Mouse (Mus musculus): ENCODE measurements around the gene 1700020D05Rik. TPM values are rescaled to one million over a fixed set of nuclear protein-coding genes. Genes with fewer than 3 reads are reported as not detected.

1700020D05Rik gene
- polyA plus RNA-seq, 1 experiment: 0.19 TPM

DNA sequence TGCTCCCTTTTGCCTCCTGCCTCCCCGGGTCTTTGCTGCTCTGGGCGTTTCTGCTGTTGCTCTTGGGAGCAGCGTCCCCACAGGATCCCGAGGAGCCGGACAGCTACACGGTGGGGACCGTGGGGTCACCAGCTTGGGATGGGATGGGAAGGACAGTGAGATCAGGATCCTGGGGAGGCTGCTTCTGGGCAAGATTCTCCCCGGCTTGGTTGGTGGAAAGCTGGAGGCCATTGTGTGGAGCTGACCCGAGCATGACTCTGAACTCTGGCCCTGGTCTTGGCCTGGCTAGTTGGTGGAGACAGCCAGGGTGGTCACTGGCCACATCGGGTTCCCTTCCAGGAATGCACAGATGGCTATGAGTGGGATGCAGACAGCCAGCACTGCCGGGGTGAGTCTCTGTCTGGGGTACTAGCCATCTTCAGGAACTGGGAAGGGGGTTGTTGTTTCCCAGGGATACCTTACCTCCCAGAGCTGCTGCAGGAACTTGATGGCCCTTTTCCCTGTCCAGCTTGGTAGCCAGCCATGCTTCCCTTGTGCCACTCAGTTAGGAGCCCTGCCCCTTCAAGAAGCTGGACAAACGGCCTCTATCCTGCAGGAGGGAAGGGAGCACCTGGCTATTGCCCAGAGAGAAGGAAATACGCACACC lies 28.4 kb downstream of the 1700020D05Rik start:
- WGBS: 57% methylated on average over 13 of the region's 13 CpGs

DNA sequence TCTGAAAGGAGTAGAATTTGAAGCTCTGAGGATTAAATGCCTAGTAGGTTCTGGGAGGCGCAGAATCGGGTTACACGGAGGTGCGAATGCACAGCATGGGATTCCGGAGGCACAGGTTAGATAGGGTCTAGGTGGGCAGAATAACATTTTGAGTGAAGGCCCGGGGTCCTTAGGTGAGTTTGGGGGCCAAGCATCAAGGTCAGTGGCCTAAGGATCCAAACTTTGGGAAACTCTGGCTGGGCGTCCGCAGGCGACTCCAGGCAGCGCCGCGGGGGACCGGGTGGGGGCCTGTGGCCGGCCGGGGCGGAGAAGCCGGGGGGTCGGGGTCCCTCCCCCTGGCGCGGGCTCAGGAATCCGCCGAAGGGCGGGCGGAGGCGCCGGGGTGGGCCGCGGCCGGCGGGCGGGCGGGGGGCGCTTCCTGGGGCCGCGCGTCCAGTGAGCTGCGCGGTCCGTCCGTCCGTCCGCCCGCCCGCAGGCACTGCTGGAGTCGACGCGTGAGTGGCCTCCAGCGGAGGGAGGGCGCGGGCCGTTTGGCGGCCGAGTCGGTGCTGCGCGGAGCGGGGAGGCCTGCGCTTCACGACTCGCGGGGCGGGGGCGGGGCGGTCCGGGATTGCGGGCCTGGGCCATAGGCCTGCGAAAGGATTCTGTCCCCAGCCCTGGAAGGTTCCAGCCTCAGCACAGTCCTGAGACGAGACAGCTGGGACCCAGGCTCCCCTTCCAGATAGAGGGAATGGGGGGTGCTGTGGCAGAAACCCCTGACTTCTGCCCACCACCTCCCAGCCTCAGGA lies 29.1 kb downstream of the 1700020D05Rik start:
- Histone ChIP-seq H3K27me3 (ENCODE audit: control insufficient read depth, insufficient read depth, low read length) (no peaks in the 10 kb centered on the region), H3K4me3 (ENCODE audit: low read depth, low read length) (peak overlapping the region; percentile 50), H3K36me3 (ENCODE audit: control insufficient read depth, insufficient read depth, low read length) (no peaks in the 10 kb centered on the region), H3K4me1 (ENCODE audit: control insufficient read depth, insufficient read depth, insufficient read length, low read length) (peaks cover 5% of the 10 kb centered on the region; the same call in 1 of the 2 replicates), H3K27ac (ENCODE audit: insufficient read depth, low read depth, low read length) (no peak overlapping the region)
- WGBS: 3% methylated on average over 67 of the region's 68 CpGs
- TF ChIP-seq CTCF (IDR thresholded peaks at IDR 0.05; ENCODE audit: extremely low read depth, insufficient read length, insufficient replicate concordance, low read depth, low read length): no peak
- no peak for TF ChIP-seq POLR2A (IDR thresholded peaks at IDR 0.05; ENCODE audit: low read depth, low read length)

More for the DNA sequence above, 28.4 kb downstream of the 1700020D05Rik start:
- no peak overlapping the region for H3K27ac ChIP-seq (ENCODE audit: insufficient read depth, low read depth, low read length)
- TF ChIP-seq CTCF (IDR thresholded peaks at IDR 0.05; ENCODE audit: extremely low read depth, insufficient read length, insufficient replicate concordance, low read depth, low read length): no peak
- TF ChIP-seq POLR2A (IDR thresholded peaks at IDR 0.05; ENCODE audit: low read depth, low read length): no peak
- no peaks in the 10 kb centered on the region for H3K36me3 ChIP-seq (ENCODE audit: control insufficient read depth, insufficient read depth, low read length)
- H3K4me1 ChIP-seq (ENCODE audit: control insufficient read depth, insufficient read depth, insufficient read length, low read length): peaks cover 5% of the 10 kb centered on the region; the same call in 1 of the 2 replicates
- H3K27me3 ChIP-seq (ENCODE audit: control insufficient read depth, insufficient read depth, low read length): no peaks in the 10 kb centered on the region
- H3K4me3 ChIP-seq (ENCODE audit: low read depth, low read length): peak overlapping the region; percentile 50

DNA sequence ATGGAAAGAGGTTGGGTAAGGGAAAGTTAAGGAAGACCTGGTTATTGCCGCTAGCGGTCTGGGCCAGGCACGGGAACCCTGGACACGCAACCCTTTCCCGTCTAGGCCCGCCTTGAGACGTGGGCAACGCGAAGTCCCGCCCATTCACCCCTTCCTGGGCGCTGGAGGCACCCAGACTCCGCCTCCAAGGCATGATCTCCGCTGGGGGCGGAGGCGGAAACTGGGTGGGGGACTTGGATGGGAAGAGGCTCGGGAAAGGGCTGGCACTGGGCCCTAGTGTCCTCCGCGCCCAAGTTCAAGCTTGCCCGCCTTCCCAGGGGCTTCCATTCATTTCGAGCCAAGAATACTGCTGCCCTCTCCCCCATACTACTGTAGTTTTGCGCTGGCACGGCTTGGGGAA lies 29.9 kb downstream of the 1700020D05Rik start, which contains the start of gene Efemp2:
Gene Efemp2, plus strand, starts transcription at position 235 of the 400 bp plus-strand sequence.
- peak within 1 kb of the TSS; percentile 50 for H3K4me3 ChIP-seq (ENCODE audit: low read depth, low read length)
- WGBS: 3% methylated on average over 22 of the region's 22 CpGs
- H3K27me3 ChIP-seq (ENCODE audit: control insufficient read depth, insufficient read depth, low read length): no peaks in the 10 kb centered on the region
- H3K36me3 ChIP-seq (ENCODE audit: control insufficient read depth, insufficient read depth, low read length): no peaks in the 10 kb centered on the region
- peak within 1 kb of the TSS; percentile 25; the same call in 1 of the 2 replicates for H3K27ac ChIP-seq (ENCODE audit: insufficient read depth, low read depth, low read length)
- H3K4me1 ChIP-seq (ENCODE audit: control insufficient read depth, insufficient read depth, insufficient read length, low read length): peaks cover 5% of the 10 kb centered on the region; the same call in 1 of the 2 replicates
- no peak for TF ChIP-seq CTCF (IDR thresholded peaks at IDR 0.05; ENCODE audit: extremely low read depth, insufficient read length, insufficient replicate concordance, low read depth, low read length)
- no peak for TF ChIP-seq POLR2A (IDR thresholded peaks at IDR 0.05; ENCODE audit: low read depth, low read length)

DNA sequence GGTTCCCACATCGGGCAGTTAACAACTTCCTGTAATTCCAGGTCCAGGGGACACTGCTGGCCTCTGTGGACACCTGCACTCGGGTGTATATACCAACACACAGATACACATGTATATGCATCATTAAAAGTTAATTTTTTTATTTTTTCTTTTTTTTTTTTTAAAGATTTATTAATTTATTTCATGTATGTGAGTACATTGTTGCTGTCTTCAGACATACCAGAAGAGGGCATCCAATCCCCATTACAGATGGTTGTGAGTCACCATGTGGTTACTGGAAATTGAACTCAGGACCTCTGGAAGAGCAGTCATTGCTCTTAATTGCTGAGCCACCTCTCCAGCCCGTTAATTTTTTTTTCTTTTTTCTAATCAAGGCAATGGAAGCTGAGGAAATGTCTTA lies 30.7 kb downstream of the 1700020D05Rik start:
- WGBS: 71% methylated on average over 3 of the region's 3 CpGs

DNA sequence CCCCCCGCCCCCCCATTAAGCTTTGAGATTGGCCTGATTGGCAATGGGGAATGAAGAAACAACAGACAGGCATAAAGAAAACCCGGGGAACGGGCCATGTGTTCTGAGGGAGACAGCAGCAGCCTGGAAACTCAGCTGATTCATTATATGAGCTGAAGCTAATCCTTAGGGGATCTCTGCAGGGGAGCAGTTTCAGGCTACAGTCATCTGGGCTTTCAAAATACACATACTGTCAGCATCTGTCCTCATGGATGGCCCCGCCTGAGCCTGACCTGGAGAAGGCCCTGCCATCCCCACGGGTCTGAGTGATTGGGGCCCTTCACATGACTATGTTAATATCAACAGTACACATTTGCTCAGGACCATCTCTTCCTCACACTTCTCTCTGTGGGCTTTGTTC lies 31.7 kb downstream of the 1700020D05Rik start:
- WGBS: 60% methylated on average over 5 of the region's 5 CpGs

More for the DNA sequence above, 30.7 kb downstream of the 1700020D05Rik start:
- Histone ChIP-seq H3K36me3 (ENCODE audit: control insufficient read depth, insufficient read depth, low read length) (0 out of 2 replicates have a peak, but pooled peaks cover 1% of the 10 kb centered on the region), H3K4me1 (ENCODE audit: control insufficient read depth, insufficient read depth, insufficient read length, low read length) (peaks cover 5% of the 10 kb centered on the region; the same call in 1 of the 2 replicates), H3K27me3 (ENCODE audit: control insufficient read depth, insufficient read depth, low read length) (no peaks in the 10 kb centered on the region), H3K4me3 (ENCODE audit: low read depth, low read length) (no peak overlapping the region), H3K27ac (ENCODE audit: insufficient read depth, low read depth, low read length) (no peak overlapping the region)
- TF ChIP-seq POLR2A (IDR thresholded peaks at IDR 0.05; ENCODE audit: low read depth, low read length) (no peak), CTCF (IDR thresholded peaks at IDR 0.05; ENCODE audit: extremely low read depth, insufficient read length, insufficient replicate concordance, low read depth, low read length) (no peak)

DNA sequence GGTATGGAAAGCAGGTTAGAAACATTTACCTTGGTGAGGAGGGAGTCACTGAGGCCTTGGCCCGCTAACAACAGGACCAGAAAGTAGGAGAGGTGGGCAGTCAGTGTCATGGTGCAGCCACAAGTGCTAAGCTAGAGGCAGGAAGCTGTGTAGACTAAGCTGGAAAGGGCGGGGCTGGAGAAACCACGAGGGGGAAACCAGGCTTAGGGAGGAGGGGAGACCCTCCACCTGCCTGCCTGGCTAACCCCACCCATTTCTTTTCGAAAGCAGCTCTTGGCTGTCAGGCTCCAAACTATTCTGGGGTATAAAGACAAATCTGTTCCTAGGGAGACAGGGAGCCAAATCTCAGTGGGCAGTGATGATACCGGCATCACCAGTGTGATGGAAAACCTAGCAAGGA lies 35.2 kb downstream of the 1700020D05Rik start, which contains the start of gene Ctsw:
Gene Ctsw, minus strand, starts transcription at position 134 of the 400 bp plus-strand sequence.
- Histone ChIP-seq H3K27ac (ENCODE audit: insufficient read depth, low read depth, low read length) (peak within 1 kb of the TSS; percentile 46), H3K36me3 (ENCODE audit: control insufficient read depth, insufficient read depth, low read length) (peaks cover 38% of the 10 kb centered on the region), H3K4me3 (ENCODE audit: low read depth, low read length) (peak within 1 kb of the TSS; percentile 36), H3K4me1 (ENCODE audit: control insufficient read depth, insufficient read depth, insufficient read length, low read length) (0 out of 2 replicates have a peak, but pooled peaks cover under 1% of the 10 kb centered on the region), H3K27me3 (ENCODE audit: control insufficient read depth, insufficient read depth, low read length) (no peaks in the 10 kb centered on the region)
- WGBS: 41% methylated on average over 5 of the region's 5 CpGs
- TF ChIP-seq POLR2A (IDR thresholded peaks at IDR 0.05; ENCODE audit: low read depth, low read length) (no peak), CTCF (IDR thresholded peaks at IDR 0.05; ENCODE audit: extremely low read depth, insufficient read length, insufficient replicate concordance, low read depth, low read length) (no peak)

More for the DNA sequence above, 31.7 kb downstream of the 1700020D05Rik start:
- Histone ChIP-seq H3K4me3 (ENCODE audit: low read depth, low read length) (no peak overlapping the region), H3K27ac (ENCODE audit: insufficient read depth, low read depth, low read length) (no peak overlapping the region), H3K36me3 (ENCODE audit: control insufficient read depth, insufficient read depth, low read length) (peaks cover 7% of the 10 kb centered on the region; the same call in 1 of the 2 replicates), H3K4me1 (ENCODE audit: control insufficient read depth, insufficient read depth, insufficient read length, low read length) (peaks cover 5% of the 10 kb centered on the region; the same call in 1 of the 2 replicates), H3K27me3 (ENCODE audit: control insufficient read depth, insufficient read depth, low read length) (no peaks in the 10 kb centered on the region)
- TF ChIP-seq CTCF (IDR thresholded peaks at IDR 0.05; ENCODE audit: extremely low read depth, insufficient read length, insufficient replicate concordance, low read depth, low read length): no peak
- TF ChIP-seq POLR2A (IDR thresholded peaks at IDR 0.05; ENCODE audit: low read depth, low read length): no peak
